Mouse (Mus musculus): ENCODE data around the gene Arr3. TPM values are rescaled to one million over a fixed set of nuclear protein-coding genes. Genes with fewer than 3 reads are reported as not detected.

The Arr3 gene
- polyA plus RNA-seq, 2 experiments = not detected

GRCm38 (mm10) chrX:100597439-100597838, 7.9 kb upstream of the Arr3 start:
- TF ChIP-seq EP300 (IDR thresholded peaks at IDR 0.05; ENCODE audit: low read depth) (no peak), CTCF (IDR thresholded peaks at IDR 0.05; ENCODE audit: low read depth) (peak; percentile 54)
- no peak for DNase-seq (ENCODE audit: low read depth in 3 of 3, low spot score in 3 of 3)
- H3K36me3 ChIP-seq (replicated peaks; ENCODE audit: control insufficient read depth, insufficient read depth, low read depth) = no peaks in the 10 kb centered on the region

GRCm38 (mm10) chrX:100599755-100600154, 5.5 kb upstream of the Arr3 start:
- Histone ChIP-seq H3K9ac (replicated peaks) (no peak overlapping the region), H3K4me3 (ENCODE audit: insufficient read depth in 1 of 2, low read depth in 2 of 2, low read length in 2 of 2) (no peak overlapping the region), H3K27ac (no peak overlapping the region), H3K4me1 (replicated peaks; ENCODE audit: control insufficient read depth in 2 of 2, insufficient read depth in 2 of 2, low read length in 1 of 2) (no peaks in the 10 kb centered on the region), H3K27me3 (ENCODE audit: control insufficient read depth, insufficient read depth, low read length) (no peaks in the 10 kb centered on the region; the same call in 1 of the 2 replicates), H3K4me2 (ENCODE audit: low read depth) (no peak overlapping the region), H3K36me3 (replicated peaks; ENCODE audit: control insufficient read depth, insufficient read depth, low read depth) (no peaks in the 10 kb centered on the region), H3K9me3 (ENCODE audit: control insufficient read depth, low read length) (no peaks in the 10 kb centered on the region)
- ATAC-seq (ENCODE audit: insufficient read depth) = no peak
- TF ChIP-seq EP300 (IDR thresholded peaks at IDR 0.05; ENCODE audit: low read depth) = no peak
- no peak for TF ChIP-seq CTCF (IDR thresholded peaks at IDR 0.05; ENCODE audit: low read depth)
- no peak for DNase-seq (ENCODE audit: low read depth in 3 of 3, low spot score in 3 of 3)
- 56% methylated on average over 4 of the region's 4 CpGs for WGBS (ENCODE audit: insufficient replicate concordance)

More at GRCm38 (mm10) chrX:100597439-100597838, 7.9 kb upstream of the Arr3 start:
- H3K9me3 ChIP-seq (ENCODE audit: control insufficient read depth, low read length) = no peaks in the 10 kb centered on the region
- no peak for ATAC-seq (ENCODE audit: insufficient read depth)
- H3K4me3 ChIP-seq (ENCODE audit: insufficient read depth in 1 of 2, low read depth in 2 of 2, low read length in 2 of 2) = no peak overlapping the region
- no peak overlapping the region for H3K9ac ChIP-seq (replicated peaks)
- WGBS (ENCODE audit: insufficient replicate concordance) = 25% methylated on average over 5 of the region's 5 CpGs
- H3K27me3 ChIP-seq (ENCODE audit: control insufficient read depth, insufficient read depth, low read length) = no peaks in the 10 kb centered on the region; the same call in 1 of the 2 replicates
- H3K27ac ChIP-seq = no peak overlapping the region
- H3K4me2 ChIP-seq (ENCODE audit: low read depth) = no peak overlapping the region
- H3K4me1 ChIP-seq (replicated peaks; ENCODE audit: control insufficient read depth in 2 of 2, insufficient read depth in 2 of 2, low read length in 1 of 2) = no peaks in the 10 kb centered on the region

- ATAC-seq (ENCODE audit: insufficient read depth) (no peak), DNase-seq (ENCODE audit: low read depth in 3 of 3, low spot score in 3 of 3) (no peak)
- Histone ChIP-seq H3K27ac (no peak overlapping the region), H3K9ac (replicated peaks) (no peak overlapping the region), H3K4me3 (ENCODE audit: insufficient read depth in 1 of 2, low read depth in 2 of 2, low read length in 2 of 2) (no peak overlapping the region), H3K9me3 (ENCODE audit: control insufficient read depth, low read length) (no peaks in the 10 kb centered on the region), H3K27me3 (ENCODE audit: control insufficient read depth, insufficient read depth, low read length) (no peaks in the 10 kb centered on the region), H3K4me1 (replicated peaks; ENCODE audit: control insufficient read depth in 2 of 2, insufficient read depth in 2 of 2, low read length in 1 of 2) (no peaks in the 10 kb centered on the region), H3K4me2 (ENCODE audit: low read depth) (no peak overlapping the region), H3K36me3 (replicated peaks; ENCODE audit: control insufficient read depth, insufficient read depth, low read depth) (peaks cover 6% of the 10 kb centered on the region; the same call in 1 of the 2 replicates)
- 61% methylated on average over 3 of the region's 3 CpGs for WGBS (ENCODE audit: insufficient replicate concordance)
- TF ChIP-seq CTCF (IDR thresholded peaks at IDR 0.05; ENCODE audit: low read depth) (no peak), EP300 (IDR thresholded peaks at IDR 0.05; ENCODE audit: low read depth) (no peak)
Measured at GRCm38 (mm10) chrX:100618488-100618887, 13.2 kb downstream of the Arr3 start.

- WGBS (ENCODE audit: insufficient replicate concordance) = 69% methylated on average over 2 of the region's 2 CpGs
- Histone ChIP-seq H3K9me3 (ENCODE audit: control insufficient read depth, low read length) (no peaks in the 10 kb centered on the region), H3K36me3 (replicated peaks; ENCODE audit: control insufficient read depth, insufficient read depth, low read depth) (peaks cover 6% of the 10 kb centered on the region; the same call in 1 of the 2 replicates), H3K27me3 (ENCODE audit: control insufficient read depth, insufficient read depth, low read length) (no peaks in the 10 kb centered on the region), H3K27ac (no peak overlapping the region), H3K4me3 (ENCODE audit: insufficient read depth in 1 of 2, low read depth in 2 of 2, low read length in 2 of 2) (no peak overlapping the region), H3K9ac (replicated peaks) (no peak overlapping the region), H3K4me1 (replicated peaks; ENCODE audit: control insufficient read depth in 2 of 2, insufficient read depth in 2 of 2, low read length in 1 of 2) (peaks cover 0 to 9% of the 10 kb centered on the region in 2 experiments), H3K4me2 (ENCODE audit: low read depth) (no peak overlapping the region)
- no peak for TF ChIP-seq EP300 (IDR thresholded peaks at IDR 0.05; ENCODE audit: low read depth)
- no peak for TF ChIP-seq CTCF (IDR thresholded peaks at IDR 0.05; ENCODE audit: low read depth)
- no peak for DNase-seq (ENCODE audit: low read depth in 3 of 3, low spot score in 3 of 3)
- no peak for ATAC-seq (ENCODE audit: insufficient read depth)
Measured at GRCm38 (mm10) chrX:100621366-100621765, 16.1 kb downstream of the Arr3 start.

GRCm38 (mm10) chrX:100624242-100624641, 18.9 kb downstream of the Arr3 start:
- DNase-seq (ENCODE audit: low read depth in 3 of 3, low spot score in 3 of 3) = peak in 2 of 3 experiments; percentile 28 to 36
- Histone ChIP-seq H3K4me1 (replicated peaks; ENCODE audit: control insufficient read depth in 2 of 2, insufficient read depth in 2 of 2, low read length in 1 of 2) (peaks cover 0 to 9% of the 10 kb centered on the region in 2 experiments), H3K4me2 (ENCODE audit: low read depth) (peak overlapping the region; percentile 77), H3K27ac (peak overlapping the region; percentile 35), H3K36me3 (replicated peaks; ENCODE audit: control insufficient read depth, insufficient read depth, low read depth) (peaks cover 6% of the 10 kb centered on the region; the same call in 1 of the 2 replicates), H3K4me3 (ENCODE audit: insufficient read depth in 1 of 2, low read depth in 2 of 2, low read length in 2 of 2) (peak overlapping the region; percentile 48 to 90), H3K9ac (replicated peaks) (peak overlapping the region; percentile 45), H3K27me3 (ENCODE audit: control insufficient read depth, insufficient read depth, low read length) (no peaks in the 10 kb centered on the region), H3K9me3 (ENCODE audit: control insufficient read depth, low read length) (no peaks in the 10 kb centered on the region)
- 32% methylated on average over 4 of the region's 4 CpGs for WGBS (ENCODE audit: insufficient replicate concordance)
- peak; percentile 36 for ATAC-seq (ENCODE audit: insufficient read depth)
- TF ChIP-seq EP300 (IDR thresholded peaks at IDR 0.05; ENCODE audit: low read depth) = peak; percentile 55; the same call in 1 of the 2 replicates
- no peak for TF ChIP-seq CTCF (IDR thresholded peaks at IDR 0.05; ENCODE audit: low read depth)
